Mouse (Mus musculus): ENCODE measurements at regions not wholly inside any gene's neighbourhood (a gene's known extent, or its start where the extent isn't known, plus 50 kb on each side); places are given as distances from the start of the nearest gene placed in this dataset.

DNA sequence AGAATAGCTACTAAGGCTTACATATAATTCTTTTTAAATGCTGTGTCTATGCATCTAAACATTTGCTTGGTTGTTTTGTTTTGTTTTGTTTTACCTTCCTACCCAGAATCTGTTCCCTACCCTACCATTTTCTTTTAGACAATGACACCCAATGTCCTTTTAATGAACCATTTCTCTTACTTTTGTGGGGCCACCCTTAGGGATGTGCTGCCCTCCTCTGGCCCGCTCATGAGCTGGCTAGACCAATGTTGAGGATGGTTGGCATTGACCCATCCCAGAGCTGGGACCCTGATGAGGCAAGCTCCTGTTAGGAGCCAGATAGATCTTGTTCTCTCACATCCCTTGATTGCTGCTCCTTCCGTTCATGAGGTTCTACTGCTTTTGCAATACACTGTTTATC is 105.0 kb upstream of the Tyw5 start:
- no peak for TF ChIP-seq CTCF (IDR thresholded peaks at IDR 0.05; ENCODE audit: insufficient read depth, low read length)
- no peak for TF ChIP-seq POLR2A (IDR thresholded peaks at IDR 0.05; ENCODE audit: borderline replicate concordance, extremely low read depth, low read depth, low read length)
